Mouse (Mus musculus) embryonic facial prominence, embryonic 12.5 days (tissue): Measurements from ENCODE around the gene Tfr2. TPM values are rescaled to one million over a fixed set of nuclear protein-coding genes. Genes with fewer than 3 reads are reported as not detected.
"Not testable (repeated sequence)": the region's sequence is repeated elsewhere in the genome, so short reads cannot be mapped to it uniquely, and the experiment has no call there.

Source experiments
- ATAC-seq: fragments of 200-750 bp; cut with Nextera tagmentation; 2 replicates; pipeline ENCODE4 v1.8.0; 2017; ENCODE audit not compliant: insufficient number of reproducible peaks, insufficient read depth, low FRiP score, low TSS enrichment
- H3K27ac ChIP-seq: fragments of 300-500 bp; sonication (generic); 2 replicates; pipeline ENCODE4 v1.5.1; 2016; ENCODE audit warnings: mild to moderate bottlenecking
- H3K27me3 ChIP-seq: fragments of 300-500 bp; sonication (generic); 2 replicates; pipeline ENCODE4 v1.6.1; 2016; ENCODE audit warnings: mild to moderate bottlenecking, moderate library complexity
- H3K36me3 ChIP-seq: fragments of 300-500 bp; sonication (generic); 2 replicates; pipeline ENCODE4 v1.6.1; 2016; ENCODE audit warnings: mild to moderate bottlenecking
- H3K4me1 ChIP-seq: fragments of 300-500 bp; sonication (generic); 2 replicates; pipeline ENCODE4 v1.6.1; 2016
- H3K4me2 ChIP-seq: fragments of 300-500 bp; sonication (generic); replicated peaks from 2 replicates; pipeline ENCODE4 v1.6.1; 2016; ENCODE audit warnings: mild to moderate bottlenecking, moderate library complexity
- H3K4me3 ChIP-seq: fragments of 300-500 bp; sonication (generic); 2 replicates; pipeline ENCODE4 v1.5.1; 2016; ENCODE audit warnings: mild to moderate bottlenecking
- H3K9ac ChIP-seq: fragments of 300-500 bp; sonication (generic); 2 replicates; pipeline ENCODE4 v1.6.1; 2016; ENCODE audit warnings: mild to moderate bottlenecking, moderate library complexity
- H3K9me3 ChIP-seq: fragments of 300-500 bp; sonication (generic); 2 replicates; pipeline ENCODE4 v1.6.1; 2016; ENCODE audit warnings: mild to moderate bottlenecking, moderate library complexity
- WGBS: fragments of 180-500 bp; shearing (Covaris S2); methylation state at CpG from one replicate; pipeline ENCODE4 v1.1.7; 2016; 5-methylcytosine and 5-hydroxymethylcytosine counted together
- polyA plus RNA-seq: library from polyadenylated mRNA; unstranded; fragments of >200 nt; fragmentation: Nextera tagmentation; extraction: Ambion mirVana; gene quantifications from 2 replicates; pipeline ENCODE4 v1.2.1, GENCODE M21; 2016

Gene Tfr2
- polyA plus RNA-seq, 1 experiment from 2014 or later = 0.95 TPM

GRCm38 (mm10) chr5:137610548-137611244, 41.1 kb downstream of the Tfr2 start:
- WGBS = 5% methylated on average over 12 of the region's 12 CpGs
- peak overlapping the region; percentile 36 for H3K4me3 ChIP-seq
- H3K36me3 ChIP-seq = peaks cover 19% of the 10 kb centered on the region
- peaks cover 63% of the 10 kb centered on the region for H3K4me1 ChIP-seq
- no peaks in the 10 kb centered on the region for H3K27me3 ChIP-seq
- peak; percentile 57; the same call in 1 of the 2 replicates for ATAC-seq
- H3K27ac ChIP-seq = peak overlapping the region; percentile 98
- H3K9ac ChIP-seq = peak overlapping the region; percentile 52
- no peaks in the 10 kb centered on the region for H3K9me3 ChIP-seq
- H3K4me2 ChIP-seq = peak overlapping the region; percentile 59

- Histone ChIP-seq H3K27me3 (no peaks in the 10 kb centered on the region), H3K4me1 (peaks cover 63% of the 10 kb centered on the region), H3K9ac (peak overlapping the region; percentile 52), H3K27ac (peak overlapping the region; percentile 98), H3K9me3 (no peaks in the 10 kb centered on the region), H3K4me2 (peak overlapping the region; percentile 59), H3K4me3 (peak overlapping the region; percentile 36), H3K36me3 (peaks cover 14% of the 10 kb centered on the region)
- ATAC-seq = peak; percentile 54
- 3% methylated on average over 6 of the region's 6 CpGs for WGBS
These were observed 41.6 kb downstream of the Tfr2 start for GRCm38 (mm10) chr5:137611245-137611602.

- 65% methylated on average over 5 of the region's 5 CpGs for WGBS
- H3K9me3 ChIP-seq = no peaks in the 10 kb centered on the region
- H3K4me2 ChIP-seq = no peak overlapping the region
- no peaks in the 10 kb centered on the region for H3K36me3 ChIP-seq
- peaks cover 56% of the 10 kb centered on the region for H3K4me1 ChIP-seq
- ATAC-seq = no peak
- H3K9ac ChIP-seq = no peak overlapping the region
- no peak overlapping the region for H3K4me3 ChIP-seq
- no peaks in the 10 kb centered on the region for H3K27me3 ChIP-seq
- peak overlapping the region; percentile 98; the same call in 1 of the 2 replicates for H3K27ac ChIP-seq
These were observed 43.4 kb downstream of the Tfr2 start for GRCm38 (mm10) chr5:137613076-137613475.

- WGBS = 32% methylated on average over 11 of the region's 11 CpGs
- no peak for ATAC-seq
- Histone ChIP-seq H3K4me3 (no peak within 1 kb of the TSS), H3K36me3 (no peaks in the 10 kb centered on the region), H3K9me3 (no peaks in the 10 kb centered on the region), H3K4me1 (peaks cover 51% of the 10 kb centered on the region), H3K27ac (peak within 1 kb of the TSS; percentile 98), H3K27me3 (no peaks in the 10 kb centered on the region), H3K4me2 (no peak within 1 kb of the TSS), H3K9ac (no peak within 1 kb of the TSS)
These were observed 43.9 kb downstream of the Tfr2 start, which contains the start of gene Pcolce for GRCm38 (mm10) chr5:137613550-137613949. Gene Pcolce (minus strand): TSS chr5:137613784.

GRCm38 (mm10) chr5:137614921-137615320, 45.3 kb downstream of the Tfr2 start:
- peaks cover 38% of the 10 kb centered on the region for H3K4me1 ChIP-seq
- not testable (repeated sequence) for H3K4me3 ChIP-seq, H3K9me3 ChIP-seq, ATAC-seq, H3K9ac ChIP-seq, H3K4me2 ChIP-seq, H3K36me3 ChIP-seq, H3K27ac ChIP-seq, H3K27me3 ChIP-seq
- WGBS = 84% methylated on average over 2 of the region's 2 CpGs

- 77% methylated on average over 7 of the region's 7 CpGs for WGBS
- ATAC-seq = no peak
These were observed 45.7 kb downstream of the Tfr2 start for GRCm38 (mm10) chr5:137615347-137615746.

GRCm38 (mm10) chr5:137623937-137624530, 54.4 kb downstream of the Tfr2 start:
- Histone ChIP-seq H3K27me3 (no peaks in the 10 kb centered on the region), H3K4me2 (no peak overlapping the region), H3K9me3 (no peaks in the 10 kb centered on the region), H3K4me1 (peaks cover 5% of the 10 kb centered on the region; the same call in 1 of the 2 replicates), H3K4me3 (no peak overlapping the region), H3K36me3 (no peaks in the 10 kb centered on the region), H3K27ac (no peak overlapping the region), H3K9ac (no peak overlapping the region)
- ATAC-seq = no peak
- WGBS = 90% methylated on average over 11 of the region's 11 CpGs

More at GRCm38 (mm10) chr5:137615347-137615746, 45.7 kb downstream of the Tfr2 start:
- no peaks in the 10 kb centered on the region for H3K36me3 ChIP-seq
- H3K27ac ChIP-seq = no peak overlapping the region
- no peak overlapping the region for H3K4me3 ChIP-seq
- H3K4me2 ChIP-seq = no peak overlapping the region
- H3K4me1 ChIP-seq = peaks cover 34% of the 10 kb centered on the region
- H3K9ac ChIP-seq = no peak overlapping the region
- no peaks in the 10 kb centered on the region for H3K27me3 ChIP-seq
- no peaks in the 10 kb centered on the region for H3K9me3 ChIP-seq

- peak overlapping the region; percentile 77 for H3K4me3 ChIP-seq
- H3K36me3 ChIP-seq = peaks cover 2% of the 10 kb centered on the region; the same call in 1 of the 2 replicates
- 4% methylated on average over 9 of the region's 9 CpGs for WGBS
- H3K27me3 ChIP-seq = no peaks in the 10 kb centered on the region
- peaks cover 28% of the 10 kb centered on the region for H3K4me1 ChIP-seq
- H3K9me3 ChIP-seq = no peaks in the 10 kb centered on the region
- H3K4me2 ChIP-seq = peak overlapping the region; percentile 59
- H3K9ac ChIP-seq = peak overlapping the region; percentile 60
- no peak for ATAC-seq
- peak overlapping the region; percentile 92 for H3K27ac ChIP-seq
These were observed 58.4 kb downstream of the Tfr2 start for GRCm38 (mm10) chr5:137627991-137628390.

GRCm38 (mm10) chr5:137628498-137629305, 59.1 kb downstream of the Tfr2 start, which contains the start of the genes Fbxo24, Lrch4 and Gm20605:
Gene Fbxo24 (minus strand): TSS chr5:137629002.
Gene Lrch4 (plus strand): TSS chr5:137629121.
Gene Gm20605 (plus strand): TSS chr5:137629175.
- under 1% methylated on average over 46 of the region's 46 CpGs for WGBS
- Histone ChIP-seq H3K27ac (peak within 1 kb of the TSS; percentile 92), H3K9me3 (no peaks in the 10 kb centered on the region), H3K4me1 (peaks cover 28% of the 10 kb centered on the region), H3K4me3 (peak within 1 kb of the TSS; percentile 77), H3K27me3 (no peaks in the 10 kb centered on the region), H3K4me2 (peak within 1 kb of the TSS; percentile 81), H3K9ac (peak within 1 kb of the TSS; percentile 77), H3K36me3 (peaks cover 9% of the 10 kb centered on the region)
- peak; percentile 97 for ATAC-seq

- Histone ChIP-seq H3K4me1 (peaks cover 28% of the 10 kb centered on the region), H3K9ac (peak overlapping the region; percentile 77)
- WGBS = under 1% methylated on average over 23 of the region's 23 CpGs
These were observed 59.7 kb downstream of the Tfr2 start for GRCm38 (mm10) chr5:137629306-137629721.

GRCm38 (mm10) chr5:137629906-137630545, 60.4 kb downstream of the Tfr2 start:
- Histone ChIP-seq H3K36me3 (peaks cover 18% of the 10 kb centered on the region), H3K27me3 (no peaks in the 10 kb centered on the region), H3K4me3 (peak overlapping the region; percentile 77), H3K9me3 (no peaks in the 10 kb centered on the region), H3K27ac (peak overlapping the region; percentile 91), H3K4me2 (peak overlapping the region; percentile 81), H3K4me1 (peaks cover 23% of the 10 kb centered on the region), H3K9ac (peak overlapping the region; percentile 77)
- no peak for ATAC-seq
- WGBS = 17% methylated on average over 6 of the region's 6 CpGs

More at GRCm38 (mm10) chr5:137629306-137629721, 59.7 kb downstream of the Tfr2 start:
- no peaks in the 10 kb centered on the region for H3K27me3 ChIP-seq
- H3K9me3 ChIP-seq = no peaks in the 10 kb centered on the region
- peak overlapping the region; percentile 81 for H3K4me2 ChIP-seq
- H3K4me3 ChIP-seq = peak overlapping the region; percentile 77
- peaks cover 15% of the 10 kb centered on the region for H3K36me3 ChIP-seq
- ATAC-seq = no peak
- peak overlapping the region; percentile 91 for H3K27ac ChIP-seq
